Mouse (Mus musculus): ENCODE data around the gene Slc39a13.

DNA sequence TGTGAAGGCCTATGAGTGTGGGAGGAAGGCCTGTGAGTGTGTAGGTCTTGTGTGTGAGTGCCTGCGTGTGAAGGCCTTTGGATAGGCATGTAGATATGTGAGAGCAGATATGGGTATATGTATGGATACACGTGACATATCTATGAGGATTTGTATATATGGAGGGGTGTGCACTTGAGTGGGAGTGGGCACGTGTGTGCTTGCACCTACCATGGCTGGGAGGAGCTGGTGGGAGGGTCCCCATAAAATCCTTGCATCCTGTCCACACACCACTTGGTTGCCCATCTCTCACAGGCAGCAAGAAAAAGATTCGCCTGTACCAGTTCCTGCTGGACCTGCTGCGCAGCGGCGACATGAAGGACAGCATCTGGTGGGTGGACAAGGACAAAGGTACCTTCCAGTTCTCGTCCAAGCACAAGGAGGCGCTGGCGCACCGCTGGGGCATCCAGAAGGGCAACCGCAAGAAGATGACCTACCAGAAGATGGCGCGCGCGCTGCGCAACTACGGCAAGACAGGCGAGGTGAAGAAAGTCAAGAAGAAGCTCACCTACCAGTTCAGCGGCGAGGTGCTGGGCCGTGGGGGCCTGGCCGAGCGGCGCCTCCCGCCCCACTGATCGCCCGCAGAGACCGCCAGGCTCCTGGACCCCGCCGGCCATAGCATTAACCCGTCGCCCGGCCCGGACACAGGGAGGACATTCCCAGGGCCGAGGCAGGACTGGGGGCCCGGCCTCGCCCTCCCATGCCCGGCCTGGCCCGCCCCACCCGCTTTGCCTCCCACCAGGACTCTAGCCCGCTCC is 44.8 kb upstream of the Slc39a13 start:
- TF ChIP-seq GATA1 (IDR thresholded peaks at IDR 0.05; ENCODE audit: low read length) (no peak), TAL1 (IDR thresholded peaks at IDR 0.05; ENCODE audit: low read length) (no peak)
